In genomic region chr1:128243996-128244726, GRCm38 (mm10) we compare ENCODE assay signal across 8 mouse cellular contexts. TPM values are rescaled to one million over a fixed set of nuclear protein-coding genes. Genes with fewer than 3 reads are reported as not detected.
DNase-seq lines count a peak whose midpoint lies in the region; ATAC-seq lines count a peak whose summit lies in the region.

No protein-coding gene starts in this region.

- DNase-seq in adipocyte (ENCODE audit: low spot score), result peak; percentile 92
- peak; percentile 100 for DNase-seq in embryo, embryonic 10 days (ENCODE audit: low spot score)
- DNase-seq in gastrocnemius, postnatal 10 days, result peak; percentile 91
- peak; percentile 98 for DNase-seq in induced T-regulatory cell, adult 2 months (ENCODE audit: low read depth)
- DNase-seq in left cerebral cortex, adult 9 months (ENCODE audit: low spot score in 2 of 2), result peak; percentile 93 to 96
- peak; percentile 96 for DNase-seq in right cerebral cortex, postnatal 14 days
- peak; percentile 89 to 93 for DNase-seq in urinary bladder, postnatal 36 days (ENCODE audit: low spot score in 2 of 2)

- ATAC-seq in megakaryocyte progenitor cell, adult 5-6 weeks (replicated peaks; ENCODE audit: poor library complexity), result peak; percentile 93

RNA-seq across cellular contexts. Expression of gene Ubxn4, which starts 0.4 kb away (rescaled TPM):
- 10 to 100 TPM; 35.5 to 46.9 TPM for total RNA-seq in gastrocnemius, postnatal 10 days (2021)
- total RNA-seq in megakaryocyte progenitor cell, adult 5-6 weeks (2015), result 48.2 and 55.7 TPM in 2 replicates
- 79.7 and 95.5 TPM in 2 replicates for total RNA-seq in megakaryocyte progenitor cell, adult 5-6 weeks (2017)

Comparison
In these comparisons a context has a peak if more than half of its experiments do, and no peak if none do; other contexts are left out.
1. Peak in every context shown above with its lines: DNase-seq and ATAC-seq.